Mouse (Mus musculus) bone marrow macrophage, adult 2 months (primary cell): ENCODE results near the gene Hhipl1.

Experiments used
- CTCF ChIP-seq: IDR thresholded peaks from 2 replicates; pipeline ENCODE4 v1.5.1; 2012; ENCODE audit warnings: low read depth, mild to moderate bottlenecking, low read length, moderate library complexity
- POLR2A ChIP-seq: IDR thresholded peaks from 2 replicates; pipeline ENCODE4 v1.6.1; 2012; ENCODE audit warnings: mild to moderate bottlenecking, low read depth, low read length, borderline replicate concordance

- TF ChIP-seq CTCF: no peak
- no peak for TF ChIP-seq POLR2A
Observed at GRCm38 (mm10) chr12:108305172-108305571, 898 bp upstream of the Hhipl1 start.
